Mouse (Mus musculus): Measurements from ENCODE around the gene Mafg.
A peak's percentile ranks its signal among the peaks of the same experiment; 100 is the strongest.

Gene Mafg

DNA sequence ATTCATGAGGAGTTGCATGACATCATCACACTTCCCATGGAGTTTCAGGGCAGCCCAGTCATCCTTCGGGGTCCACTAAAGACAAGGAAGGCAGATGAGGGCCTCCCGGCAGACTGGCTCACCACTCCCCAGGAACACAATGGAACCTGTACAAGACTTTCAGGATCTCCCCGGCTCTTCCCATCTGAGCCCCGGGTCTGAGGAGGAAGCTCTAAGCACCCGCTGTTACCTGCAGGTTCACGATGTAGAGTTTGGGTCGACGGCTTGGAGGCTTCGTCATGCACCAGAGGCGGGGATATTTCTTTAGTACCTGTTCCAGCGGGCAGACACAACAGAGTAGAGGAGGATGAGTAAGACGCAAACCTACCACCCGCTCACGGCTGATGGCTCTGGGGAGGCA, 13.2 kb downstream of the Mafg start:
- no peak for DNase-seq

DNA sequence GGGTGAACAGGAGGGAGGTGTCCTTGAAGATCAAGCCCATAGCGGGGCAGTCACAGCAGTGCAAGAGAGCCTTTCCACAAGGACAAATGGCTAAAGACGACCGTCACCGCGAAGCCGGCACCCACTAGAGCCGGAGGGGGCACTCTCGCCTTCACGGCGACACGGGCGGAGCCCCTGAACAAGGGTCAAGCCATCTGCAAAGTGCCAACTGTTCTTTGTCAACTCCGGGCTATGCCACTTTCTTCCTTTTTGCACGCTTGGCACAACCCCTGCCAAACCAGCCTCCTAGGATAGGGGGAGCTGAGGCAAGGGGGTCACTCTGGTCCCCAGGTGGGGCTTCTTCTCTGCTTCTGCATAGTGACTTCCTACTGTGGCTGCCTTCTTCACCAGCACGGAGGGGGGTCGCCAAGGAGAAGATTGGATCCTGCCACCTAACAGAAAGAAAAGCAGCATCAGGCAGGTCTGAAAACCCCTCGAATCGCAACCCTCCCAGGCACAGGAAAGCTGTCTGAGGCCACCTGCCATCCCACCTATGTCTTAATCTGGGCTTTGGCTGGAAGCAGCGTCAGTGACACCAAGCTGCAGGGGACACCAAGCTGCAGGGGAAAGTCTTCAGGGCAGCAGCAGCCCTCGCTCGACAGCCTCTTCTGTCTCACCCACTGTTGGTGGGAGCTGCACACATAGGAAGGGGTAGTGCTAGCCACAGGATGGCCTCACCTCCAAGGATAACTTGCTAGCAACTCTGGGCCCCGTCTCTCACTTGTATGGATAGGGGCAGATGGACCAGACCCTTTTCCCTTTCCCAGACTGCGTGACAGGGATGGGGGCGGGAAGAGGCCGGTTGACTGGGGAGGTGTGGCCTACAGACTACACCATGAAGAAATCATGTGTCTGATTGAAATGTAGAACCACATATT, 14.5 kb downstream of the Mafg start:
- peak in 1 of 2 experiments; percentile 26 for DNase-seq

DNA sequence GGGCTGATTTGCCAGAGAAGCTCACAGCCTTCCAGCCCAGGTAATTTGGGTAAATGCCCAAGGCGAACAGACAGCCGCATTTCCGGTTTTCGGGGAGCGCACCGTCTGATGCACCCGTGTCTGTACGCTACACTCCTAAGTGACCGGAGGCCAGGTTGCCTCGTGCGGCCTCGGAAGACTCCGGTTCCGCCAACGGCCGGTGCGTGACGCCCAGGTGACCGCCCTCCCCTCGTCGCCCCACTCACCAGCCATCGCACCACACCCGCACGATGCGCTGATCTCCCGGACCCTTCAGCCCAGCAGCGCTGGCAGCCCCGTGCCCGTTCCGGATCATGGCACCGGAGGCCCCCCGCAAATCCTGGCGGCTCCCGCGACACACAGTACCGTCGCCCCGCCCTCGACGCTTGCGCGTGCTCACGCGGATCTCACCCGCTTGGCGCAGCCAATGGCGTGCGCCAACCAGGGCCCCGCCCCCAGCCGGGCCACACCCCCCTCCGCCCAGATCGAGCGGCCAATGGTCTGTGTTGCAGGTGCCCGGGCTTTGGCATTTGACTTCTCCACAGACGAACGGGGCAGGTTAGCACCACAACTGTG, 15.8 kb downstream of the Mafg start, which contains the start of gene Pcyt2:
TSS of gene Pcyt2 (minus strand) at position 418 of the 594 bp plus-strand sequence.
- peak; percentile 94 to 95 for DNase-seq

GRCm38 (mm10) chr11:120616617-120617294, 16.6 kb downstream of the Mafg start:
- peak in 1 of 2 experiments; percentile 20 for DNase-seq

DNA sequence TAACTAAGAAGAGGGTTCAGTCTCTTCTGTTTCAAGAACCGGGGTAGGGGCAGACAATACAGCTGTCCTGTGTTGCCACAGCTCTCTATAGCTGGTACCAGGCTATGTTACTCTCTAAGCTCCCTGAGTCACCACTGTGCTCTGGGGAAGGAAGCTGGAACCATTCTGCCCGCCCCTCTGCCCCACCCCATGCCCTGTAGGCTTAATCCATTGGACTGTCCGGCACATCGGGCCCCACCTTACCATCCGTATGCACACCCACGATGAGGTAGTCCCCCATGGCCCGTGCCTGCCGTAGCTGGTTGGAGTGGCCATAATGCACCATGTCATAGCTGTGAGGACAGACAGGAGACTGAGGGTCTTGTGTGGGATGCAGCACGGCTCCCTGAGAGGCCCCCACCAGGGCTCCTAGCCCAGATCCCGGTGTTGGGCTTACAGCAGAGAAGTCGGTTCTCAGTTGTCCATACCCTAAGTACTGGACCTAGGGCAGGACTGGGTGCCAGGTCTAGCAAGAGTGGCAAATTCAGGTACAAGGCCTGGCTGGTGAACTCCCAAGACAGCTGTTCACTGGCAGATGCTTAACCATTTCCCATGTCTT, 17.7 kb downstream of the Mafg start:
- peak in 1 of 2 experiments; percentile 20 for DNase-seq

DNA sequence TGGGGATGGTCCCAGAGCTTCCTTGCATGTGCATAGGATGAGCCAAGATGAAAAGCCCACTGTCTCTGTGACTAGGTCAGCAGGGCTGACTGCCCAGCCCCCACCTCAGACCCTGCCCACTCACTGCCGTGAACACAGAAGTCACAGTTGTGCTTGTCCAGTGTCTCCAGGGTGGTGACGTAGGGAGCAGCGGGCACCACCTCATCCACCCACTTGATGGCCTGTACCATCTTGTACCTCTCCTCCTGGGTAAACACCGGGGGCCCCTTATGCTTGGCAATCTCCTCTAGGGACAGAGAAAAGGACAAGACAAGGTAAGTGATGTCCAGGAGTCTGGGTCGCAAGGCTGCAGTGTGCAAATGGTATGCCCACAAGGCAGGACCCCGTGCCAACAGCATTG, 18.2 kb downstream of the Mafg start:
- DNase-seq = peak in 1 of 2 experiments; percentile 22

DNA sequence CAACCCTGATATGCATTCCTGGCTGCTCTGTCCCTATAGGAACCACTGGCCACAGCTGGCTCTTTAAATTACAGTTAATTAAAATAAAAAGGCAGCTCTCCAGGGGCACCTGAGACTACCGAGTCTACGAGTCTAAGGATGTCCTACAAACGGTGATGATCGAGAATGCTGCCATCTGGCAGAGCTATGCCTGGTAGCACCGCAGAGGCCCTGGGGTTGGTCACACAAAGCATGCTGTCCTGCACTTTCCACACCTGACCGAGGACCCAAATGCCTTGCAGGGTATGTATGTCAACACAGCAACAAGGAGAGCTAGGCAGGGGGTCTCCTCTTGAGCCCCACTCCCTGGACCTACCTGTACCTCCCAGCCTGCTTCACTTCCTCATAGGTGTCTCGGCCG, 19.4 kb downstream of the Mafg start:
- peak in 1 of 2 experiments; percentile 33 for DNase-seq

GRCm38 (mm10) chr11:120613481-120613972, 19.9 kb downstream of the Mafg start:
- DNase-seq = peak in 1 of 2 experiments; percentile 19

GRCm38 (mm10) chr11:120612763-120613162, 20.6 kb downstream of the Mafg start:
- DNase-seq = peak; percentile 91 to 95

DNA sequence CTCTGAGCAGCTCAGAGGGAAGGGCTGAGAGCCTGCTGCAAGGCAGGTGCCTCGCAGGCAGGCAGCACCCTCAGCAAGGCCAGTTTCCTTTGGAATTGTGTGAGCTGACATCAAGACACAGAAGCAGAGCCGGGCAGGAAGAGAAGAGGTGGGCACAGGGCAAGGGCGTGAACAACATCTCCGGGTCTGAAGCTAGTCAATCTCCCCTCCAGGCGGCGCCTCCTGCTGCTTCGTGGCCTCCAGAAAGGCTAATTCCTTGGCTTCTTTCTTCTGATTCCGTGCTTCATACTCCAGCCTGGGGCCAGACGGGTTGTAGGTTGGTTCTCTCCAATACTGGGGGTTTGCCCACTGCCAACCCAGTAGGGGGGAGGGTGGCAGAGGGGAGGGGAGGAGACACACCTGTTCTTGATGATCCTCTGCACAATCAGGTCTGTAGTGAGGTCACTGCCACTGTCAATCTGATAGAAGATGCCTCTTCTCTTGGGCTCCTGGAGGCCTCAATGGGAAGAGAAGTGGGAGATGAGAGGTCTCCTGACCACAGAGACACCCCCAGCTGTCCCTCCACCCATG, 22.8 kb downstream of the Mafg start:
- DNase-seq = no peak

DNA sequence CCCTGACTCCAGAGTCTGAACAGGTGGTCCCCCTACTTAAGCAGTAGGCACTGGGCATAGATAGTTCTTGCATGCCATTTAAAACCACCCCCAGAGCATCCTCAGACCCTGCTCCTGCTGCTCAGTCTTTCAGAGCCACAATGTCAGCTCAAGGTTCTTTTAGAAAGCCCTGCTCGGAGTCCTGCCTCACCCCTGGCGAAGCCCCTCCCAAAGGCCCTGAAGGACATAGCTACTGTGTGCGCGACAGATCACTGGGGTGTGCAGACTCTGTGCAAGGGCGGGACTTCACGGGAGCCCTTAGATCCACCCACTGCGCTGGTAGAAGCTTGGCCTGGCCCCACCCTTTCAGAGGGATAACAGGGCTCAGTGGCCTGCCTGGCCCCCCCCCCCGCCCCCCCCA, 24.1 kb downstream of the Mafg start:
- no peak for DNase-seq

DNA sequence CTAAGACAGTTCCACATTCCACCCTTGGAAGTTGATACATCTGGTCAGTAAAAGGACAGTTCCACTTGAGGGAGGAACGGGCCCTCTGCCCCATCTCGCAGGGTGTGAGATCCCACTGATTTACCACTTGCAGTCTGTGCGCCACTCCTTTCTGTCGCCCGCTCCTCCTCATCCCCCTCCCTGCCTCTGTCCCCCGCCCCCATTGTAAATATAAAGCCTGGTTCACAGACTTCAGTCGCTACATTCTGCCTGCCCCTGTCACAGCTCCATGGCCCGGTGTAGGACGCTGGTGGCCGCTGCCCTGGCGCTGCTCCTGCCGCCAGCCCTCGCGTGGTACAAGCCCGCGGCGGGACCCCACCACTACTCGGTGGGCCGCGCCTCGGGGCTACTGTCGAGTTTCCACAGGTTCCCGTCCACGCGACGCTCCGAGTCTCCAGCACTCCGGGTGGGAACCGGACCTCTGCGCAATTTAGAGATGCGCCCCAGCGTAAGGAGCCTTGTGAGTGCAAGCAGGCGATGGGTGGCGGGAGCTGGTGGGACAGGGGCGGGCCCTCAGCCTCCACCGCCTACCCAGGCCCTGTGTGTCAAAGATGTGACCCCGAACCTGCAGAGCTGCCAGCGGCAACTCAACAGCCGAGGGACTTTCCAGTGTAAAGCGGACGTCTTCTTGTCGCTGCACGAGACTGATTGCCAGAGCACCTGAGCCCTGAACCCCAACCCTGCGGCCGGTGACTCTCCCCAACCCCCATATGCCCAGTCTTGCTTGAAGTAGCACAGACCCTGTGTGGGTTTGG, 25.0 kb downstream of the Mafg start, which contains the start of gene Npb:
TSS of gene Npb (plus strand) at position 237 of the 794 bp plus-strand sequence.
- DNase-seq = no peak

DNA sequence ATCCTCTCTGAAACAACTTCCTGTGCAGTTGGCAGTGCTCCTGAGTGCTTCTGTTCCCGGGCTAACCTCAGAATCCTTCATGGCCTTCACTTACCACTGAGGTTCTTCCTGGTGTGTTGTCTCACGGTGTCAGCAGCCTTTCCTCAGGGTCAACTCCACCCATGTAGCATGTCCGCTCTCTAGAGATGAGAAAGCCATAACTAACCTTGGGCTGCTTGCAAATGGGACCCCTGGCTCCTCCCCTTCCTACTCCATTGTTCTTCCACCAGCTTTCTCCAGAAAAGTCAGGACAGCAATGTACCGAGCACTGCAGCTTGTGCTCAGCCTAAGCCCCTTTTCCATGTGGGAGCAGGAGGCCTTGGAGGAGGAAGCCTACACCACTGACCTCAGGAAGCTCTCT, 26.6 kb downstream of the Mafg start:
- no peak for DNase-seq

DNA sequence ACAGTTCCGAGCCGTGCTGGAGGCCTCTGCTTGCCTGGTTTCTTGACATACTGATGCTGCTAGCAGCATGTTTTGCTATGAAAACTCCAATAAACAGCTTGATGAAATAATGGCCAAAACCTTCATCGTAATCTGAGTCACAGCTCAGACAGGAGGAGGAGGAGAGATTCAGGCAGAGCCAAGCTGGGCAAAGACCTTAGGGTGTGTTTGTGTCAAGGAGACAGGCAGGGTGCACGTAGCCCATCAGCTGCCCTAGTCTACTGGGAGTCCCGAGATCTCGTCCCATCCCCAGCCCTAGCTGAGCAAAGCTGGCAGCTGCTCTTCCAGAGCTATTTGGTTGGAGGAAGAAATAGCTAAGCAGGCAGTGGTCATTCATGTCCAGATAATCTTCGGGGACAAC, 27.7 kb downstream of the Mafg start:
- DNase-seq = no peak

DNA sequence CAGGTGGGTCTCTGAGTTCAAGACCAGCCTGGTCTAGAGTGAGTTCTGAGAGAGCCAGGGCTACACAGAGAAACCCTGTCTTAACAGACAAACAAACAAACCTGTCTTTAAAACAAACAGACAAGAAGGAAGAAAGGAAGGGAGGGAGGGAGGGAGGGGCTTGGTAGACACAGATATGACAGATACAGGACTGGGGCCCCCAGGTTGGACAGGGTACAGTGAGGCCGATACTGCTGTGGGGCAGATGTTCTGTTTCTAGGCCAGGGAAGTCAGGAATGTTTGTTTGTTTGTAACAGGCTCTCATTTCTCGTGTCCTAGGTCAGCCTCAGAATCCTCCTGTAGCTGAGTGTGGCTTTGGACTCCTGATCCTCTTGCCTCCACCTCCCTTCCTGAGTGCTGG, 29.9 kb downstream of the Mafg start:
- DNase-seq = no peak

- no peak for DNase-seq
Observed at GRCm38 (mm10) chr11:120600716-120601115, 32.7 kb downstream of the Mafg start.

GRCm38 (mm10) chr11:120598990-120599549, 34.3 kb downstream of the Mafg start:
- DNase-seq = no peak

DNA sequence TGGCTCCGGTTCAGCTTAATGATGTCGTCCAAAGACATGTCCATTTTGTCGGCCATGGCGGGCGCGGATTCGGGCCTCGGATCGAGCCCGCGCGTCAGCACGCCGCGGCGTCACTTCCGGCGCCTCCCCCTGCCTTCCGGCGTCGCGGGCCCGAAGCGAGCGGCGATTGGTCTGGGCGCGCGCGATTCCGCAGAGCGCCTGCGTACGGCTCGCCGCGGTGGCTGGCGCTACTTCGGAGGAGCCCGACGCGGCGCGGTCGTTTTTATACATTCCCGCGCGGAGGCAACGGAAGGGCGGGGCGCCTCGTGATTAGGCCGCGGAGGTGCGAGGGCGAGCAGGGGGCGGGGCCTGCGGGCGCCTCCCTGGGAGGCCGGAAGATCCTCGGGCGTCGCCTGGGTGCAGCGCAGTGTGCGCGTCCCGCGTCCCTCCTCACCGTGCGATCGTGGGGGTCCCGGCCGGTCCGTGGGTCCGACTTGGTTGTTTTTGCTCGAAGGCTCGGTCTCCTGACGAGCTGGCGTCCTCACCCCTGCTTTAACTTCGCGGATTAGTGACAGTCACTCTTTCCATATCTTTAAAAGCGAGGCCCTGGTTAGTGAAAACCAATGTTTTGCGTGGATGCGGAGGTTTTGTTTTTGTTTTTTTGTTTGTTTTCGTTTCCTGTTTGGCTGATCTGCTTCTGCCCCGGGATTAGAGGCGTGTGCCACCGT, 35.0 kb downstream of the Mafg start, which contains the start of the genes Alyref and Anapc11:
TSS of gene Alyref (minus strand) at position 83 of the 707 bp plus-strand sequence.
TSS of gene Anapc11 (plus strand) at position 139 of the 707 bp plus-strand sequence.
- DNase-seq = peak; percentile 92 to 97

DNA sequence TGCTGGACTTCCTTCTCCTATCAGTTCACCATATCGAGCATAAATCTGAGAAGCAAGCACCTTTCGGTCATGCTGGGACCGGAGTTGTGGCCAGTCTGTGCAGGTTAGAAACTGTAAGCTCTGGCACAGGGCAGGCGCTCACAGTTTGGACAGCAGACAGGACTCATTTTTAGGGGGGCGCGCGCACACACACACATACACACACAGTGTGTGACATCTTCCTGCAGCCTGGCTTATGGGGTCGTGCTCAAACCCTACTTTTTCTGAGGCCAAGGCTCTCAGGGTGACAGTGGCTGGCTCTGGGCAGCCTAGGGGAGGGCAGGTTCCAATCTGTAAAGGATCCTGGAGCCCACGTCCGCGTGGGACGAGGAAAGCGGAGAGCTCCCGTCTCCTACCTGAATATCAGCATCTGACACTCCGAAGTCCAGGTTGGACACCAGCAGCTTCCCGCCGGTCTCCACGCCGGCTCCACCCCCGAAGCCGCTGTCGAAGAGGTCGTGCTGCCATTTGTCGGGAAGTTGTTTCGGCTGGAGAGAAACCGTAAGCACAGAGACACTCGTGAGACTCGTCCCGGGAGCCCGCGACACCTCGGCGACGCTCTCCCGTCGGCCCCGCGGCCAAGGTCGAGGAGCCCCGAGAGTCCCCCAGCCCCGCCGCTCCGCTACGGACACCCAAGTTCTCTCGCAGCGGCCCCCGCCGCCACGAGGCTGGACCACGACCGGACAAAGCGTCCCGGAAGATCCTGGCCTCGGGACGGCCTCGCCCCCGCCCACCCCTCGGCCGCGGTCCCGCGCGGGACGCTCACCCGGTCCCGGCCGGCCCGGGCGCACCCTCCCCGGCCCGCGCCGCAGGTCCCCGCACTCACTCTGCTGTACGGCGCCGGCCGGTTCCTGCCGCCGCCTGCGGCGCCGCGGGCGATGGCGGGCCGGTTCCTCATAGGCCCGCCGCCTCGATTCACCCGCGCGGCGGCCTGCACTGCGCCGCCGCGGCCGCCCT, 35.9 kb downstream of the Mafg start:
- DNase-seq = no peak
